Mouse (Mus musculus): ENCODE measurements at regions not wholly inside any gene's neighbourhood (a gene's known extent, or its start where the extent isn't known, plus 50 kb on each side); places are given as distances from the start of the nearest gene placed in this dataset.

DNA sequence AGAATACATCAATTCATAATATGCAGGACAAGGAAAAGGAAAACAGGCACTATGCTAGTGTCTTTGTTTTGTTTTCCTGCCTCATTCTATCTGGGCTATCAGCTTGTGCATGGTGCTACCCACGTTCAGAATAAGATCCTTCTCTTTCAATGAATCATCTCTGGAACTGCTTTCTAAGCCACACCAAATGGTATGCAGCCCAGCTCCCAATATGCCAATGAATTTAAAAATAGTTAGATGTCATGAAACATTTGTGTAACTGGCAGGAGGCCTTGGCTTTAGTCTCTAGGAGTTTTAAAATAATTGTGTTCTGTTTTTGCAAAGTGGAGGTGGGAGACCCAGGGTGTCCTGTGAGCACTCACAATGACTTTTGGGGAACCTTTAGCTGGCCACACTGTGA, 603.1 kb upstream of the Sema6d start:
- no peak for DNase-seq (ENCODE audit: low read depth, low spot score)

DNA sequence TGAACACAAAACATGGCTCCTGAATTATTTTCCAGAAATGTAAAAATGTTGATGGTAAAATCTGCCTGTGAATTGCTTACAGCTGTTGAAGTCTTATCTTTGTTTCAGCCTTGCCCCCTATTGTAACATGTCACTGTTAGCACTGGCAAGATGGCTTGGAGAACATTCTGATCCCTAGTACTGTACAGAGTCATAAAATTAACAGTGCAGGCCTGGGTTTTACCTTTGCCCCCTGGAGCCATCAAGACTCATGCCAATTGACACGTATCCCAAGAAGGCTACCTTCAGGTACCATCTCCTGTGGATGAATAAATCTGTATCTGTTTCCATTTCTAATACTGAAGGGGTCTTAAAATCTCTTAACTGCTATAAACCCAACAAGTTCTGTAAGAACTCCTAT, 583.6 kb upstream of the Sema6d start:
- DNase-seq (ENCODE audit: low read depth, low spot score) = no peak

DNA sequence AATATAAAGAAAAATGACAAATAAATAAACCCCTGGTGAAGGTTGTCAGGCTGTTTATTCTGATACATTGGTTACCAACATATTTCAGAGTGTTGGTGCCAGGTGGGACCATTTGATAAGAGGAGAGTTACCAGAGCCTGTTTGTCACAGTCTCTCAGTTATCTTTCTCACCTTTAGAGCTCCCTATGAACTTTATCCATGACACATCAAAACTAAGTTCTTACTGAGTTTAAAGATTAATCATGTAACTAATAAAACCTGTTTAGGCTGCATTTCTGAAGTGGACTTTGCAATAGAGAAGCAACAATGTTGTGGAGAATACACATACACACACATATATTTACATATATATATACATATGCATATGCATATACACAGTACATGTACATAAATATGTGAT, 582.7 kb upstream of the Sema6d start:
- DNase-seq (ENCODE audit: low read depth, low spot score) = no peak

DNA sequence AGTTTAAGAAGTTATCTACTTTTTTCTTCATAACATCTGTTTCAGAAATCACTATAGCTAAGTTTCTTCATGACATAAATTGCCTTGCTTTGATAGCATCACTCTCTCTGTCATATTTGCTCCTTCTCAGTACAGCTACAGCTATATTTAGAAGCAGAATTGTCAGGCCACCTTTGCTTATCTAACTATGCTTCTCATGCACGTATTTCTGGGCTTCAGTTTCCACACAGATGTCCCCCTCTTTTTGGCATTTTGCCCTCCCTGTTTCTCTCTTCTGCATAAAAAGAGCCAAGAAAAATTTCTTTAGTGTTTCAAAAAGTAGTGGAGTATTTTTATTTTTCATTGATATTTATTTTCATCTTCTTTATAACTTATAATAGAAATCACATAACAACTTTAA, 560.9 kb upstream of the Sema6d start:
- no peak for DNase-seq (ENCODE audit: low read depth, low spot score)

DNA sequence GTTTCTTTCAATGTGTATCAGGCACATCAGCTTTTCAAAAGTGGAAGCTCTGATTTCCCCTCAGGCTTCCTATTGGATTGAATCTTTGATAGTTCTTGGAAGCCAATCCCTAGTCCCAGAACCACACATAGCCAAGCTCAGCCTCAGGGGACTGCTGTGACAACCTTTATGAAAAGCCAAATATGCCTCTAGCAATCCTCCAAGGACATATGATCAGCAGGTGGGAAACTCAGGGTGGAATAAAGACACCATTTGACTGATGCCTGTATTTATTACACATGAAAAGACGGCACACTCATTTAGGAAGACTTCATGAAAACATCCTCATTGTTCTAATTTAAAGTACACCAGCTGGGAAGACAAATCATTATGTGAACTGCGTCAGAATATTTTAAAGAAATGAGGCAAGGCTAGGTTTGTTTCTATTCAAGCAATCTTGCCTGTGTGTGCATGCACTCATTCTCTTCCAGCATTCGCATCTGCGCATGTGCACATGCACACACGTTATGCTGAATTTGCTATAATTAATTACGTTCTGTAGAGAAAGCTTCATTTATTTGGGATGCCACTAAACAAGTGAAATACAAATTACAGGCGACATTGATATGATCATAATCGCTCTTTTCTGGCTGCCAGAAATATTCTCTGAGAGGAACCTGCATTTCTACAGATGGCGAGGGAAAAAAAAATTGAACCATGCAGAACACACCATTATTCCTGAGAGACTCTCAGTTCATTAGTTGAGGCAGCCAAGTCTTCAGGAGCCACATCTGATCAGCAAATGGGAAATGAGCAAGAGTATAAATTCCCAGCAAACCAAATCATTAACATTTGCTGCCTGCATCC, 556.6 kb upstream of the Sema6d start:
- no peak for DNase-seq (ENCODE audit: low read depth, low spot score)

DNA sequence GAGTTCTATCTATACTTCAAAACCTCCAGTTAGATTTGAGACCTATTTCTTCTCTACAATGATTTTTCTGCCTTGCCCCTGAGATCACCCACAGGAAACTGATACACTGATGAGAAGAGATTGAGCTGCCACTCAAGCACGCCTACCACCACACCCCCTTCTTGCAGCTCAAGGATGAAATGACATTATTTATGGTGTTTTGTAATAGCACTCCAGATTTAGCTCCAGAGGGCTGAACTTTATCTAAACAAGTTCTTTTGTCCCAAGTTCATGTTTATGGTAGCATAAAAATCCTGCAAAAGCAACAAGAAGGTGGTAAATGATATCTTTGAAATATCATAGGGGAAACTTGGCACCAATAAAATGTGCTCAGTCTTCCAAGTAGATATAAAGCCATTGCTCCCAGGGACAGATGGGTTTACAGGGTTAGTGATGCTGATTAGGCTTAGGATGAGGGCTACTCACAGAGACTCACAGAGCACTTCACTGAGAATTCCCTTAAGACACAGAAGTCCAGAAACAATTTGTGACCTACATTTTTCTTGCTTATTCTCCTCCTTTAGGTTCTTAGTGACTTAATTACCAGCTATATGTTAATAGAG, 538.4 kb upstream of the Sema6d start:
- no peak for DNase-seq (ENCODE audit: low read depth, low spot score)

DNA sequence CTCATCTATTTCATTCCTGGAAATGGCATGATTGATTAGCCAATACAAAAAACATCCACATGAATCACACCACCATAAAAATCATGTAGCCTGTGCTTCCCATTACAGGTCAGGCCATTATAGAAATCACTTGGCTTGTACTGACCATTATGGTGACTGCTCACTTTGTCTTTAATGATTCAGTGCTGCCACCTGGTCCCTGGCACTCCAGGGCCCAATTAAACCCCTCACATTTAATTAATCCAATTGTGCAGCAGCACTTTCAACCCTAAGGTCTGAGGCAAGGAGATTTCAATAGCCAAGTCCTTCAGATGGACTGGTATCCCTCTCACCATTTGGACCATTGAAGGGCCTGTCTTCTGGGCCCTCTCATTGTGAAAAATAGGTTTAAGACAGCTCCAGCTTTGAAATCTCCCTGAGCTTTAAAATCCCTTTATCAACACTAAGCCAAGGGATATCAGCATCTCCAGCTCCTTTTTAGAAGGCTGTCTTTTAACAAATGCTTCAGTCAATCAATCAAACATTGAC, 531.6 kb upstream of the Sema6d start:
- DNase-seq (ENCODE audit: low read depth, low spot score) = no peak
